Mouse (Mus musculus) right cerebral cortex, postnatal 4 days (tissue): ENCODE results near the gene Prrx1.

ENCODE experiments used
- DNase-seq: peaks from one replicate; pipeline ENCODE4 v3.0.0-alpha.2; 2022

Gene Prrx1

DNA sequence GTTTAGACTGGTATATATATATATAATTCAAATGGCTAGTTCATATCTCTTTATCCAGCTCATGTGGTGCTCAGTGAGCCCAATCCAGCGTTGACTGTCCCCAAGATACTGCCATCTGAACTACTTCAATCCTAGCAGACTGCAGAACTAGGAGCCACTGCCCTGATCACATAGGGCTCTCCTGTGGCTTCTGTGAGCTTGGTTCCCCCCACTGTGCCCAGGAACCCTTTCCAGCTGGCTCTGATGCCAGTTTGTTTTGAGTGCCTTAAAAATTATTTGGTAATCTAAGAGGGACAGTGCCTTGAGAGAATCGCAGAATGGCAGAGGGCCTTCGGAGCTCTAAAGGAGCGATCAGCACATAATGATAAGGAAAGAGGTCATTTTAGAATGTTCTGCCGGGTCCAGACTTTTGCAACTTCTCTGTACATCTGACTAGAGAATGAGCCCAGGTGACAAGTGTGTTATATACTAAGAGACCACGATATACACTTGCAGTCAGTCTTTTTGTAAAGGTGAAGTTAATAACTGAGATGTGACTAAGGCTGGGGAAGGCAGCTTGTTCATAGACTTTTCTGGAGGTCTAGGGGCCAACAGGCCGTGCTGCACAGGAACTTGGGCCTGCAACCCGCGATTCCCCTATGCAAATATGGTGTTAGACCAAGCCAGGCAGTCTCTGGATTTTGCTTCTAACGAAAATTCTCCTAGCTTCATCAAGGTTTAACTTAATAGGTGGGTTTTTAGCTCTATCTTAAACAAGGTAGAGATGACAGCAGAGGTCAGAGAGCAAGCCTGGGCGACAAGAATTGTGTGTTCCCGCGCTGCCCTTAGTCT lies 2.3 kb downstream of the Prrx1 start:
- no peak for DNase-seq

DNA sequence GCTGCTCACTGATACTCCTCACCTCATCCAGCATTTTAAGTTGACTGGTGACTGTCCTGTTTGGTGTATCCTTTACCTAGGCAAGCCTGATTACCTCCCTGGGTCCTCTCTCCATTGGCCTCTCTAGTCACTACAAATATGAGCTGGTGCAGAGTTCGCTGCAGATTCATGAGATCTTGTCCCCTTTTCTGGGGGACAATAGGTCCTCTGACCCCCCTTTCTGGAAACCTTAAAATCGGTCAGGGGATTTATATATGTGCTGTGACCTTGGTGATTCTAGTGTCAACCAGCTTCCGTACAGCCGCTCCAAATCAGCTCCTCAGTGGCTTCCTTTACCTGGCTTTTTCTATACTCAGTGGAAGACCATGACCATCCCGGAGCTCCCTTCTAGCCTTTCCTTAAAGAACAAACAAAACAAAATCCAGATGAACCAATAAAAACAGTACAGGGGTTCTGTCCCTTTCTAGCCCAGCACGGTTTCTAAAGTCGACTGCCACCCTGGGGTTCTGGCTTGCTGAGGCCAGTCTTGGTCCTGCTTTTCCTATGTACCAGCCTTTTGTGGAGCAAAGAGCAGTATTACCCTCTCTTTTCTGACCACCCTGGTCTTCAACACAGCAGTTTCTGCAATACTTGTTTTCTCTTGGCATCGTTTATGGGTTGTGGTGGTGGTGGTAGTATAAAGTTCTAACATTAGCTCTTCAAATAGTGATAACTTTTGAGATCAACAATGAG lies 3.3 kb downstream of the Prrx1 start:
- no peak for DNase-seq

DNA sequence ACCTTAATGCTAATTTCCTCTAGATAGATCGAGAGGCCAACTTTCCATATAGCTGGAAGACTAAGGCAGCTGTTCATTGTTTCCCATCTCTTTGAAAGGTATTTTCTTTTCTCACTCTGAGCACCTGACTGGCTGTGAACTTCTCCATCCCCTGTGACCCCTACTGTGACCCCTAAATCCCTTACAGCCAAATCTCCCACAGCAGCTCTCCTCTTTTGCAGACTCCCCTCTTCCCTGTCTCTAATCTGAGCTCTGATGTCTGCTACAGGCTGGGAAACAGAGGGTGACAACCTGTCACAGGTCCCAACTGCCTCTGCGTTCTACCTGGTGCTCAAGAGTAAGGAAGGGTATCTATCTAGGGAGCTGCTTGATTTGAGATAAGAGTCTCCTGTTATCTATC lies 4.0 kb downstream of the Prrx1 start:
- DNase-seq = no peak

DNA sequence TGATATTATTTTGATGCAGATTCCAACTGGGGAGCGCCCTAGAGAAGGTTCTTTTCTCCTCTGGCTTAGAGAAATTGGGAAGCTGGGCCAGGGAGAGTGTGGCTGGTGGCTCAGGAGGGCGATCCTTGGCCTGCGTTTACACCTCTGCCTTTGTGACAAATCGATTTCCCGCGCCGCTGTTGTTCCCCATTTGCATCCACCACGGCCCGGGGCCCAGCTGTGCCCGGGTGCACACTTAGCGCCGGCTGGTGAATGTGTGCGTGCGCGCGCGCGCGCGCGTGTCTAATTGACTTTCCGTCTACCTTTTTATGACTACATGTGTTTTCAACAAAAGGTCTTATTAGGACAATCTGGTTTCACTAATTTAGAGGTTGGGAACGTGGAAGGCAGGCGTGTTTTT lies 4.9 kb downstream of the Prrx1 start:
- no peak for DNase-seq

DNA sequence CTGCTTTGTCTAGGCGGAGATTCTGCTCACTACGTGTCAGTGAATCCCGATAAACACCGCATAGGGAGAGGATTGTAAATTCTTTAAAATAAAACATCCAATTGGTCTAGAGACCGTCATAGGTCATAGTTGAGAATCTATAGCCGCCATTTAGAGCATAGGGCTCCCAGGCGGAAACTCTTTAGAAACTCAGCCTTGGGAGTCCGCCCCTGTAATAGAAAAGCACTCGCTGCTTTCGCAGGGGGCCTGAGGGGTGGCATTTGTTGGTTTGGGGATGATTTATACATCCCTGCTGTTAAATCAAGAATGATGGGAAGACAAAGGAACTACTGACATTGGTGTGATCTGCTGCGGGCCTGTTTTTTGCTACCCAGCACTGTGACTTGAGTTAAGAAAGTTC lies 5.8 kb downstream of the Prrx1 start:
- no peak for DNase-seq

DNA sequence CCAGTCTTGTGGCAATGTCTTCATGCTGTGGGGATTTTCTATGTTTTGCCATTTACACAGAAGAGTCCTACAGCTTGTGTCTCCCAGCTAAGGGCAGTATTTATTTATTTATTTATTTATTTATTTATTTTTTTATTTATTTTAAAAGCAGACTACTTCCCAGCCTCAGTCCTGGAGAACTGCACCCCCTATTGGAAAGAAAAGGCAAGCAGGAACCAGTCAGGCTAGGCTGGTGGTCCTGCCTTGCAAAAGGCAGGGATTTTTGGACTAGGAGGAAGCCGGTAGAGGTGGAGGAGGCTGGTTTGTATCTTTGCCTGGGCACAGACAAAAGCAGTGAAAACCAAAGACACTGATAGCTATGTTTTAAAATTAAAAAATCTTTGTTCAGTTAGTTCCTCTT lies 7.6 kb downstream of the Prrx1 start:
- no peak for DNase-seq

DNA sequence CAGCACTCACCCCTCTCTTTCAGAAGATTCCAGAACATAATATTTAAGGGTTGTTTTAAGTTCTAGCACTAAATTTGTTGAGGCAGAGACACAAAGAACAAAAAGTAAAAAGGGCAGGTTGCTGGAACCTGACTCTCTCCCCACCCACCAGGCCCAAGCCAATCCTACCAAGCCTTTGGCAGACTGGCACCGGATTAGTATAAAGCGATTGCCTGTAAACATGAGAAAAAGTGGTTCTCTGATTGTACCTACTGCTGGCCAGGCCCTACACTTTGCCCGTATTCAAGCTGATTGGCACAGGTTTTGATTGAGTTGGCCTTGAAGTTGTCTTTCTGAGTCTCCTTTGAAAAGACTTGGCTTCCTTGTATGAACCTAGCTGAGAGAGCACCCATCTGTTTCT lies 8.7 kb downstream of the Prrx1 start:
- no peak for DNase-seq

DNA sequence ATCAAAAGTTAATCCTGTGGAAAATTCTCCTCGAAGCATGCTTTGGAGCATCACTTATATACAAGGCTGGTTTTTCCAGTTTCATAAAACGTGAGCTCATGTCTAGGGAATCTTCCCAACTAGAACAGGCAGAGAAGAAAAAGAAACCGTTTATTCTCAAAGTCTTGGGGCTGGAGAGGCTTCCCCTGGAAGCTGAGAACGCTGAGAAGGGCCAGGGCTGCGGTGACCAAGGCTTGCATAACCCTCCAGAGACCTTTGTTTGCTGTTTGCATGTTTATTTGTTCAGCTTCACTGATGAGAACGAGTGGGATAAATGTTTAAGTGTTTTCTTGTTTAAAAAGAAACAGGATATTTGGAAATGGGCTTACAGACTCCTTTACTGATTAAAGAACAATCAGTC lies 11.2 kb downstream of the Prrx1 start:
- DNase-seq = no peak

DNA sequence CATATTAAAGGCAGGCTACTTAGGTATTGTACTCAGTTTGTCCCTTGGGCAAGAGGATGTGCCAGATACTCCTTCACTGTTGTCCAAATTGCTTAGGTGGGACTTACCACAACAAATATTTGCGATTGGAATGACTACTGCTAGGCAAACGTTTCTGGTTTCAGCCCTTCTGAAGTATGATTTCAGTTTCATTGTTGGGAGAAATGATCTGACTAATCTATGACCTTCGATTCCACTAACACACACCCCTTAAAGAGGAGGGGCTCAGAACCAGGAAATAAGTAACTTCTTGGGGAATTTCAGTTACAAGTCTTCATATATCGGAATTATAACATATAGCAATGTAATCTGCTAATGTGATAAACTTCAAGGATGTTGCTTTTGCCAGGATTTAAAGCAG lies 20.4 kb downstream of the Prrx1 start:
- no peak for DNase-seq

DNA sequence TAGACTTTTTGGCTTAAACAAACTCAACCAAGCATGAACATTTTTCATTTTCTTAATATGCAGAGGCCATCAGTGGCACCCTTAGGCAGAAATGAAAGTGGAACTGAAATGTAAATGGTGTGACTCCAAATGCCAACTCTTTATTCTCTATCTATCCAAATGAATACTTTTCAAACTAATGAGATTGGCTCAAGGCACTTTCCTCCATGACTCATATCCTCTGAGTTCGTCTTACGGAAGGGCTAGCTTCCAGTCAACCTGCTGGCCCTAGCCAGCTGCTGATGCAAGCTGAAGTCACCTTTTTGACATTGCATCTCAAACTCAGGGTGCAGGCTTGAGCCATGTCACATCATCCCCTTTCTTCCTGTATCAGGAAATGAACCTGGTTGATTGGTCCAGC lies 21.6 kb downstream of the Prrx1 start:
- DNase-seq = no peak

DNA sequence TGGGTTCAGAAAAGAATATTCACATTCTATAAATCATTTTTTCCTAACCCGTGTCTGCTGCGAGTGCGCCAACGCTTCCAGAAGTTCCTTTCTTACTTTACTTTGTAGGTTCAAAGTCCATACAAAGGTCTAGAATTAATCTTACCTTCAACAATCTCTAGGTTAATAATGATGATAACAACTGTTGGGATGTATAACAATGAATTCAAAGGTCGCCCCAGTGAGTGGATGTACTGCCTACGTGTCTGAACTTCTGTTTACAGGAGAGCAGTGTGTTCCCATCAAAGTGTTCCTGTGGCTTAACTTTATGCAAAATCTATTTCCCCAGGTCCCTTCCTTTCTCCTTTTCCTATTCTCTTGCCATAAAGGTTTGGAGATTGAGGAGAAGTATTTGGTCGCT lies 24.4 kb downstream of the Prrx1 start:
- no peak for DNase-seq

DNA sequence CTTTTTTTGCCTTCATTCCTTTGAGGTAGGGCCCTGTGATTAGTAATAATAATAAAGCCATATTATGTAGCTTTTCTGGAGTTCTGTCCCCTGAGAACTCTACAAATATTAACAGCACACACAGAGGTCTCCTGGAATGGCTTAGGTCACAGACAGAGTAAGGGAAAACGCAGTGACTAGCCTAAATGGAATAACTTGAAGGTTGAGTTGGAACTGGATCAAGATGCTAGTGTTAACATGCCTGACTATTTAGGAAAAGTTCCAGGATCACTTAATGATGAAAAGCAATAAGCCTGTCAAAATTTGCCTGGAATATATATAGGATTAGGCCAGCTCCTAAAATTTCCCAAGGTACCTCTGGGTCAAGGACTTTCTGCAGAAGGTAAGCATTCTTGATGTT lies 28.0 kb downstream of the Prrx1 start:
- DNase-seq = no peak

DNA sequence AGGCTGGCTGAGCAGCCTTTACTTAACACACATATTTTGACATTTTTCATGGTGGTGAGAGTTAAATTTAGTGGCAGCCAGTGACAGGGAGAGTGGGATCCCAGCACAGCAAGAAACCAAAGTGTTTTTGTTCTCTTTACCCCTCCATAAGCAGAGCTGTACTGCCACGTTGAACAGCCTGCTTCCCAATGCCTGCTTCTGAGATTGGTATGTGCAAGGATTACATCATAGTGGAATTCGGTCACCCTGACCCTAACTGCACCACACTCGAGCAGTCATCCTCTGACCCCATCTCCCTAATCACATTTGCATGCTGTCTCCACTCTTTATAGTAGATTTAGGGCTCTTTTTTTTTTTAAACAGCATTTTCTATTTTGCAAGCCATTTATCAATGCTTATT lies 28.4 kb downstream of the Prrx1 start:
- no peak for DNase-seq

DNA sequence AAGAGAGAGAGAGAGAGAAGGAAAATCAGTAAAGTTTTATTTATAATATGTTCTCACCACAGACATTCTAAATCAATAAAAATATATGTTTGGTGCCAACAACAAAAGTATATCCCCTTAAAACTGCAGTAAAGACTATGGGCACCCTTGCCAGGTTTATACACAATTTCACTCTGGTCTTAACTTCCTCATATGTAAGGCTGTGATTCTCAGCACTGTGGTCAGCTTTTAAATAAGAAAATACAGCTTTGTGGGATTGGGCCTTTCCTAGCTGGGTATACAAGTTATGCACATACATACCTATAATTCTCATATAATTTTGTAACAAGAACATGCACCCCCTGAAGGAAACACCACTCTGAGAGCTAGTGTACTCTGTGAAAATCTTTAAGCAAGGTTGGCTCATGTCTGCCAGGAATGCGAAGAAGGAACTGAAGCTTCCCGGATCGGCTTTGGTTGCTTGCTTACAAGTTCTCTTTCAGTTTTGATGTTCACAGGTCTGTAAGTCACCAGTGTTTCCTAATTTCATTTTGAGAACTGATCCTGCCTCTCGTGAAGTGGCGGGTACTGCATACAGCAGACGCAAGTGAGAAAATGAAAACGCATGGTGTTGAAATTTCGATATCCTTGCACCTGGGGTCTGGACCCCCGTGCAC lies 29.4 kb downstream of the Prrx1 start:
- DNase-seq = no peak

DNA sequence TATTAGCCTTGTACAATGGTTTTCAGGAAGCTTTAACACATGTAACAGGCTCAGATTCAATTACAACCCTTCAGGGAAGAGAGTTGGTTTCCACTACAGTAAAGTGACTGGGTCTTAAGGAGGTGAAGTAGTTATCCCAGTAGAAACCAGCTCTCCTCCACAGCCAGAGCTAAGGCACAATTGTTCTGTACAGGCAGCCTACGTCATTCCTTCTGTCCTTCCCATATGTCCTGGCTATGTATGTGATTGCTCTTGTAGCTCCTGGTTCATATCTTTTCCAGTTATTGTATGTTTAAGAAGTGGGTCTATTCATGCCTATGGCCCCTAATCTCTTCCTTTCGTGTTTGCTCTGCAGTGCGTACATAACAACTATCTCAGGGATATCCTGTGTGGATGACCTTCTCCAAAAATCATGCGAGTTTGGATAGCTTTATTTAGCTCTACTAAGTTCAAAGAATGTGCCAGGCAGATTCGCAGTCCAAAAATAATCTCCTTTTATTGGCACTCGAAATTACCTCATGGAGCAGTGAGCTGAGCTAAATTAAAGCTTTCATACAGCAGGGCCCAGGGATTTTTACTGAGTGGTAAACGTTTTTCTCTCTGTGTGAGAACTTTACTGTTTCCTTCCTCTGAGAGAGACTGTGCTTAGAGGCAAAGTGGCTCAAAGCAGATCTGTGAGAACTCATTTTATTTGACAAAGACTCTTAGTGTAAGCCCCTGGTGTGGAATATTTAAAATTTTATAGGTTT lies 31.9 kb downstream of the Prrx1 start:
- no peak for DNase-seq

DNA sequence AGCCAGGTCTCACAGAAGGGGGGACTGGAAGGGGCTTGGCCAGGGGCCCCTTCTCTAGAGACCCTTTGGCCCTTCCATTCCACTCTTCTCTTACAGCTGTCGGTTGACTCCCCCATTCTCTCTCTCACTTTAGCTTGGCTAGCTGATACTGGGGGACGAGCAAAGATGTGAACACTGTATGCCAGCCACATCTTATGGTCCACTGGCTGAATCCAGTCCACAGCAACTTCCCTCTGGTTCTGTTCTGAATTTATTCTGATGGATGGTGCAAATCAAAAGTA lies 32.7 kb downstream of the Prrx1 start:
- no peak for DNase-seq

DNA sequence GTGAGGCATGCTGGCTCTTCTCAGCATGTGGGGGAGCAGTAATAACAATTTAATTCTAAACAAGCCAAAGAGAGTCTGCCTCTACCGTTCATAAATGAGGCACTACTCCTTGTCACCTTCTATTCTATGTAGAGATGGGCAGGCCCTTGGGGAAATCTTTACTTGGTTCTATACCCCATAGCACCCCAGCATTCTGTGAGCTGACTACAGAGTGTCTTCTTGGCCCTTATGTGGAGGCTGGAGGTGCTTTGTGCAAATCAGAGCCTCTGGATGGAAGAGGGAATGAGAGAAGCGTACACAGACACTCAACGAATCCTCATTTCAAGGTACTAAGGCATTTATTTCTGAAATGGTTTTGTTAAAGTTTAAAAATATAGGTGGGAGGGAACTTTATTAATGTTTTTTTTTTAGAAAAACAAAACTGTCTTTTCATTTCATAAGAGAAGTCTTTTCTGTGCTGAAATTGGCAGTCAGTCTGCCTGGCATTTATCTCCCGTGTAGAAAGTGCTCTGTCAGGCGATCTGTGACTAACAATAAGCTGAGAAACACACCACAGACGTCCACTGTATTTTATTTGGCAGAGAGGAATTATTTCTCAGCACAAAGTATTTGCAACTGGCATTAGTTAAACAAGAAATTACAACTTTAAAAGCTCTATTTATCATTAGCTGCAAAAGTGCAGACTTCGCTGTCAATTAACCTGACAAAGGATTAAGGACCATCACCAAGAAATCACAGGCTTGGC lies 33.2 kb downstream of the Prrx1 start:
- no peak for DNase-seq

DNA sequence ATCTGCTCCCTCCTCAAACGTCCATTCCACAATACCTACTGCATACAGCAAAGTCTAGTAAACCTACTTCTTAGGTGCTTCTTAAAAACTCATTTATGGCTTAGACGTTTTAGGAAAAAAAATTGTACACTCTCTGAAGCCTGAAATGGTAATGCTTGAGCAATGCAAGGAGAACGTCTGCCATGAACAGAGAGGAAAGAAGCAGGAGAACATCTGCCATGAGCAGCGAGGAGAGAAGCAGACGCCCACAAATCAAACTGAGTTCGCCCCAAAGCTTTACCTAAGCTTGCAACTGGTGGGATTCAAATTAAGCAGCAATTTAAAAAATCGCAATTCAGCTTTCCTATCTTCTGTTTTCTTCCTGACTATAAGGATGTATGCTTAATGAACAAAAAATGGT lies 36.4 kb downstream of the Prrx1 start:
- no peak for DNase-seq

DNA sequence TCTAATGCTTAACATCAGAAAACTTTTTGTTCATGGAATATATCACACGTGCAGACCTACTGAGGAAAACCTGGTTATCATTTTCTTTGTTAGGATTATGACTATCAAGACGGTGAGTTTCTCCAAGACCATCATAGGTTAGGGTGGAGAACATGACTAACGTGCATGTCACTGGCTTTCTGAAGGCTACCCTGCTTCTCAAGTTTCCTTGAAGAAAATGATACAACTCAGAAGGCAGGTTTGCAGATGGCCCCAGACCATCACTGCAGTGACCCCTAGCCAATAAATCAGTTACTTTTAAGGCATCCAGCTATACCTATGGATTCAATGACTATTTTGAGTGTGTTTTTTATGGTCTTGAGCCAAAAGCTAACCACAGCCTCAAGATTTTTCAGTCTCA lies 38.6 kb downstream of the Prrx1 start:
- no peak for DNase-seq

DNA sequence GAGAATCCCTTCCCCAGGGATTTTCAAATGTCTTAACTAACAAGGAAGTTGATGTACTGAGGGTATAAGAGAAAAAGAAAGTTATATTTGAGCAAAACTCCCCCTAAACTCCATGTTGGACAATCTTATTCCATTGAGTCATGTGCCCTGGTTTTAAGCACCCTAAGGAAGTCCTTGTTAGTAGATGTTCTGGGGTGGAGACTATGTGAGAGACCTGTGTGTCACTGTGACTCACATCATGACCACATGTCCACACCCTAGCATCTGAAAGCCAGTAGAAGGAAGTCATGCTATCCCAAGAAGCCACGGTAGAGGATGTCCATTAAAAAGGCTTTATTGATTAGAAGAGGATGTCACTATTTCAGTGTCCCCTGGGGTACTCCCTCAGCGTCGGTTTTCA lies 40.4 kb downstream of the Prrx1 start:
- no peak for DNase-seq

DNA sequence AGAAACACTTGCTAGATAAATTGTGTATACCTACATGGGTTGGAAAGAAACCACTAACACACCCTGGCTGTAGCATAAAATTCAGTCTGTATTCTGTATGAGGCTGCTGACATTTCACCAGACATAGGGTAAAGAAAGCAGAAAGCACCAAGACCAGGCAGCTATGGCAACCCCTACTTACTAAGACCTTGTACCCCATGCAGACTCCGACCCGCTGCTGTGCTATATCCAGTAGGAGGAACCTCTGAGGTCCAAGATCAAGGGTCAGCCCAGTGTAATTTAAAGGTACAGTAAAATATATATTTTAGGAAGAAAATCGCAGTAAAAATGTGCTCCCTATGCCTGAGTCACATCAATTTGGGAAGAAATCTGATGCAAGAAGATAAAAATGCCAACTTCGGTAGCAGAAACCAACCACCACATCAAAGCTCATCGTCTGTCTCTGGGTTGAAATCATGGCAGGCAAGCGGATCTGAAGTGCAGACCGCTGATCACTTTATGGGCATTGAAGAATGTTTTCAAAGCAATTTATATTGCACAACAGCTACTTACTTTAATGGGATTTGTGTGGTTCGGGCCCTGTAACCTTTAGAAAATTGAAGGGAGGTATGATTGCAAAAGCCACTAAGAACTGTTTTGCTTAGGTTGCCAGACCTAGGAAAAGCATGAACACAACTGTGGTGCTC lies 46.5 kb downstream of the Prrx1 start:
- no peak for DNase-seq

DNA sequence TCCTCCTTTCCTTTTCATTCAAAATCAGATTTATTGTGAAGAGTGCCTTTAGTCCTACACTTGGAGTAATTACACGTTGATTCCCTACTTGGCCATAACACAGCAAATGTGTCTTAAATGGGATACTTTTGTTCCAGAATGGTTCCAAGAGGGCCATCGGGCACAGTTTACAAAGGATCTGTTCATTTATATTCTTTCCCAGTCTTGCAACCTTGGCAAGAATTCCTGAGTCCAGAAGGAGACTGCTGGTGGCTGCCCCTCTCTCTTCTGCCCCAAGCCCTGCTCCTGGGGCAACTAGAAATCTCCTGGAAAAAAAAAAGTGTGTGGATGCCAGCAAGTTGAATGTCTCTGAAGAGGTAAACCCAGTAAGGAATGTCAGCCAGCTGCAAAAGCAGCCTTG lies 56.2 kb downstream of the Prrx1 start:
- no peak for DNase-seq
